In the genomic region with DNA sequence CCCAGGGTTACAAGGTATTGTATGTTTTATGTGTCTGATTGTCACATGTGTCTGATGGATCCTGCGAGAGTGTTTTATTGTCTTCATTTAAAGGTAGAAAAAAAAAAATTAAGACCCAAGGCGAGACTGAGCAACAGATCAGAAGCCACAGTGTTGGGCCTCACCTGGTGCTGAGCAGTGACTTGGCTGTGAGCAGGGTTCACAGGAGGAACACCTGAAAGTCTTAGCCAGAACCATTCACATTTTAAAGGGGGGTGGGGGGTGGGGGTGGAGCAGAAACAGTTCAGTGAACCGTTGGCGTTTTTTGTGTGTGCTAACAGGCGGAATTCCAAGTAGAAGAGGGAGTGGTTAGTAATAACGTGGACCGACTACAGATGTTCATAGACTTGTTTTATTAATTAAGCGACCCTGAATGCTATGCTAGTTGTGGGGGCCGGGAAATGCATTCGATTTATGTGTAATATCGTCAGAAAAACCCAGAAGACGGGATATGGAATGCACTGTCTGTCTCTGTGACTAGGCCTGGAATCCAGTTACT, we compare ENCODE assay signal across 11 mouse cellular contexts.
DNase-seq lines count a peak whose midpoint lies in the region; ATAC-seq lines count a peak whose summit lies in the region.
"Had no signal": no experiment of that assay in that cellular context is flagged by ENCODE, and none has a peak within 500 bp of the region (broad histone marks: within the 10 kb centered on the region; RNA-seq: fewer than 3 reads in every experiment).

No protein-coding gene starts in this region.

- peak overlapping the region; percentile 78; the same call in 1 of the 2 replicates for H3K27ac ChIP-seq in kidney, embryonic 16.5 days (ENCODE audit: low read length)
- H3K27ac ChIP-seq in embryonic facial prominence, embryonic 15.5 days (replicated peaks): peak overlapping the region; percentile 65; the same call in 1 of the 2 replicates
- no peak overlapping the region; the same call in 1 of the 2 replicates for H3K27ac ChIP-seq in hindbrain, embryonic 16.5 days (ENCODE audit: low read depth, low read length)
- 0 out of 2 replicates have a peak overlapping the region, but pooled peaks have one; percentile 50 for H3K27ac ChIP-seq in neural tube, embryonic 12.5 days
- H3K27ac ChIP-seq: stomach, embryonic 15.5 days had no signal

- H3K4me2 ChIP-seq in kidney, embryonic 16.5 days (replicated peaks; ENCODE audit: low read depth, low read length): peak overlapping the region; percentile 32
- H3K4me2 ChIP-seq in embryonic facial prominence, embryonic 15.5 days (replicated peaks): no peak overlapping the region
- no peak overlapping the region for H3K4me2 ChIP-seq in hindbrain, embryonic 16.5 days (ENCODE audit: low read length)
- H3K4me2 ChIP-seq in neural tube, embryonic 12.5 days (replicated peaks): peak overlapping the region; percentile 39
- H3K4me2 ChIP-seq: stomach, embryonic 15.5 days had no signal

- 27% methylated on average over 12 of the region's 12 CpGs for WGBS in kidney, embryonic 16.5 days
- WGBS in embryonic facial prominence, embryonic 15.5 days: 18% methylated on average over 12 of the region's 12 CpGs
- 25% methylated on average over 12 of the region's 12 CpGs for WGBS in hindbrain, embryonic 16.5 days
- 31% methylated on average over 12 of the region's 12 CpGs for WGBS in neural tube, embryonic 12.5 days

- no peak overlapping the region for H3K9ac ChIP-seq in kidney, embryonic 16.5 days (replicated peaks; ENCODE audit: low read length)
- H3K9ac ChIP-seq in embryonic facial prominence, embryonic 15.5 days: no peak overlapping the region
- H3K9ac ChIP-seq in hindbrain, embryonic 16.5 days (ENCODE audit: low read depth, low read length): no peak overlapping the region
- H3K9ac ChIP-seq in neural tube, embryonic 12.5 days: 0 out of 2 replicates have a peak overlapping the region, but pooled peaks have one; percentile 22
- H3K9ac ChIP-seq: stomach, embryonic 15.5 days had no signal

- no peaks in the 10 kb centered on the region for H3K9me3 ChIP-seq in kidney, embryonic 16.5 days (ENCODE audit: low read length)
- H3K9me3 ChIP-seq in embryonic facial prominence, embryonic 15.5 days (replicated peaks): no peaks in the 10 kb centered on the region
- no peaks in the 10 kb centered on the region for H3K9me3 ChIP-seq in hindbrain, embryonic 16.5 days (ENCODE audit: control insufficient read depth, low read length)
- no peaks in the 10 kb centered on the region for H3K9me3 ChIP-seq in neural tube, embryonic 12.5 days
- H3K9me3 ChIP-seq: heart, embryonic 10.5 days; stomach, embryonic 15.5 days had no signal

- no peaks in the 10 kb centered on the region for H3K36me3 ChIP-seq in kidney, embryonic 16.5 days (ENCODE audit: insufficient read depth, low read length)
- H3K36me3 ChIP-seq in embryonic facial prominence, embryonic 15.5 days: no peaks in the 10 kb centered on the region
- H3K36me3 ChIP-seq in hindbrain, embryonic 16.5 days (ENCODE audit: control insufficient read depth, insufficient read depth, low read length): no peaks in the 10 kb centered on the region
- no peaks in the 10 kb centered on the region for H3K36me3 ChIP-seq in neural tube, embryonic 12.5 days
- H3K36me3 ChIP-seq: heart, embryonic 10.5 days; stomach, embryonic 15.5 days had no signal

- H3K4me3 ChIP-seq in kidney, embryonic 16.5 days (ENCODE audit: low read length): no peak overlapping the region; the same call in 1 of the 2 replicates
- no peak overlapping the region for H3K4me3 ChIP-seq in embryonic facial prominence, embryonic 15.5 days (replicated peaks)
- no peak overlapping the region for H3K4me3 ChIP-seq in hindbrain, embryonic 16.5 days (ENCODE audit: low read length)
- no peak overlapping the region for H3K4me3 ChIP-seq in neural tube, embryonic 12.5 days
- H3K4me3 ChIP-seq: stomach, embryonic 15.5 days had no signal

- ATAC-seq in kidney, embryonic 16.5 days (ENCODE audit: low FRiP score, low TSS enrichment): peak; percentile 72
- ATAC-seq in embryonic facial prominence, embryonic 15.5 days (ENCODE audit: insufficient number of reproducible peaks, low FRiP score, low TSS enrichment, low read depth): peak; percentile 65
- peak; percentile 24; the same call in 1 of the 2 replicates for ATAC-seq in hindbrain, embryonic 16.5 days
- 0 out of 2 replicates have a peak, but pooled peaks have one; percentile 22 for ATAC-seq in neural tube, embryonic 12.5 days (ENCODE audit: low FRiP score, low read depth)

- H3K4me1 ChIP-seq in kidney, embryonic 16.5 days (ENCODE audit: insufficient read depth, low read length): peaks cover 15% of the 10 kb centered on the region
- peaks cover 33% of the 10 kb centered on the region for H3K4me1 ChIP-seq in embryonic facial prominence, embryonic 15.5 days
- peaks cover 14% of the 10 kb centered on the region for H3K4me1 ChIP-seq in hindbrain, embryonic 16.5 days (ENCODE audit: control insufficient read depth, insufficient read depth, low read depth, low read length)
- H3K4me1 ChIP-seq in neural tube, embryonic 12.5 days: peaks cover 16% of the 10 kb centered on the region

- no peaks in the 10 kb centered on the region for H3K27me3 ChIP-seq in kidney, embryonic 16.5 days (ENCODE audit: insufficient read depth, low read length)
- no peaks in the 10 kb centered on the region for H3K27me3 ChIP-seq in embryonic facial prominence, embryonic 15.5 days
- H3K27me3 ChIP-seq in hindbrain, embryonic 16.5 days (replicated peaks; ENCODE audit: control insufficient read depth, insufficient read depth, low read length): no peaks in the 10 kb centered on the region
- no peaks in the 10 kb centered on the region for H3K27me3 ChIP-seq in neural tube, embryonic 12.5 days (replicated peaks)
- H3K27me3 ChIP-seq: stomach, embryonic 15.5 days had no signal

- DNase-seq in kidney, postnatal 10 days: no peak
- no peak for DNase-seq in layer of hippocampus, adult 9-11 months
- no peak for DNase-seq in adrenal gland, postnatal 14 days
- DNase-seq in urinary bladder, postnatal 4 days (ENCODE audit: low spot score in 2 of 2): no peak
- DNase-seq: cerebellum, postnatal 36 days had no signal

Comparison
In these comparisons a context has a peak if more than half of its experiments do, and no peak if none do; other contexts are left out.
1. ATAC-seq: peak in every context shown above with its lines; median percentile 72 in kidney, embryonic 16.5 days; 65 in embryonic facial prominence, embryonic 15.5 days; 24 in hindbrain, embryonic 16.5 days; 22 in neural tube, embryonic 12.5 days.
2. H3K4me2 ChIP-seq: peak in kidney, embryonic 16.5 days (single experiment) and neural tube, embryonic 12.5 days (single experiment); none in embryonic facial prominence, embryonic 15.5 days (single experiment) and hindbrain, embryonic 16.5 days (single experiment).